Mouse (Mus musculus) CD8-positive naive resting alpha-beta T cell, adult 2 months (primary cell): ENCODE measurements around the gene Hmcn2.

ENCODE experiments used
- DNase-seq, 2 experiments: peaks; one replicate each; pipeline ENCODE4 v3.0.0; 2022; ENCODE audit warnings: low read depth in 2 of 2, low spot score in 2 of 2

The Hmcn2 gene

DNA sequence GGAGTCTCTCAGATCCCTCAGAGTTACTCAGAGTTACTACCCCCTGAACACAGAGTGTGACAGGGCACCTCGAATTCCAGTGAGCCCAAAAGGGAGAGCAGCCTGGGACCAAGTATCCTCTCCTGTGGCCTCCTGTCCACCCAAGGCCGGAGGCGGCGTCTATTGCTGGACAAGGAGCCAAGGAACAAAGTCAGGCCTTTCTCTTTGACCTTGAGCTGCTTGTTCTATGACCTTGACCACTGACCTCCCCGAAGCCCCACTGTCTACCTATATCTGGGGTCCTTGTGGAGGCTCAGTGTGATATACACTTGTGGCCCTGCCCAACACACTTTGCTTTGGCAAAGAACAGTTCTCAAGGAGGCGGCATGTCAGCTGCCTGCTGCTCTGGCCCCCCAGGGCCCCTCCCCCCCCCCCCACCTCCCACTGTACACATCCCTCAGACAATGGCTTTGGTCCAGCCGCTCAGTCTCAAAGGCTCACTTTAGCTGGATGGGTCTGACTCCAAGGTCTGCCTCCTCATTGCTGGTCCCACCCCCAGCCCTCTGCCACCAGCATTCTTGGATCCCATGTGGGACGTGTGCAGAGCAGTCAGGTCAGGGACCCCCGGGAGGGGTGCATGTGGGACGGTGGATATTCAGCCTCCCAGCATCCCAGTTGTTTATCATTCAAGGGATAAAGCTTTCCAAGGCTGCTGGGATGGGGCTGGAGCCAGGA, 162.0 kb downstream of the Hmcn2 start:
- no peak for DNase-seq

GRCm38 (mm10) chr2:31477234-31478161, 163.3 kb downstream of the Hmcn2 start:
- DNase-seq, result no peak

- DNase-seq, result peak; percentile 67 to 75
Observed at GRCm38 (mm10) chr2:31482914-31483575, 168.8 kb downstream of the Hmcn2 start.

GRCm38 (mm10) chr2:31484187-31484586, 170.0 kb downstream of the Hmcn2 start:
- DNase-seq, result peak; percentile 28 to 39

GRCm38 (mm10) chr2:31489166-31489565, 175.0 kb downstream of the Hmcn2 start:
- DNase-seq, result no peak

- no peak for DNase-seq
Observed at GRCm38 (mm10) chr2:31490556-31490955, 176.3 kb downstream of the Hmcn2 start.

GRCm38 (mm10) chr2:31492308-31492707, 178.1 kb downstream of the Hmcn2 start:
- no peak for DNase-seq

DNA sequence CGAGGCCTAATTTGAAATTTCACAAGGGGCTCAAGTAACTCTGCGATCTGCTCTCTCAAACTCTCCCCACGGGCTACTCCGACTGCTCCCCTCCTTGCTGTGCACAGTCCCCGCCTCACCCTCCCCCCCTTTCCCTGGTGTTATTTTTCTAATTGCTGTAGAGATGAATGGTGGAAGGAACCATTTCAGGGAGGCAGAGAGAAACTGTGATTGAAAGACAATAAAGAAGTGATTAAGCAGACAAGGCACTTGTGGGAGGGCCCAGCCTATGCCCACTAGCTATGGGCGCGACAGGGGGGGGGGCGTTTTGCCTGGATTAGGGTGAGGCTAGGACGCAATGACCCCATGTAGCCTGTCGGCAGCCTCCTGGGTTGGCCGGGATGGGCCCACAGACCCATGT, 179.0 kb downstream of the Hmcn2 start:
- DNase-seq, result no peak

DNA sequence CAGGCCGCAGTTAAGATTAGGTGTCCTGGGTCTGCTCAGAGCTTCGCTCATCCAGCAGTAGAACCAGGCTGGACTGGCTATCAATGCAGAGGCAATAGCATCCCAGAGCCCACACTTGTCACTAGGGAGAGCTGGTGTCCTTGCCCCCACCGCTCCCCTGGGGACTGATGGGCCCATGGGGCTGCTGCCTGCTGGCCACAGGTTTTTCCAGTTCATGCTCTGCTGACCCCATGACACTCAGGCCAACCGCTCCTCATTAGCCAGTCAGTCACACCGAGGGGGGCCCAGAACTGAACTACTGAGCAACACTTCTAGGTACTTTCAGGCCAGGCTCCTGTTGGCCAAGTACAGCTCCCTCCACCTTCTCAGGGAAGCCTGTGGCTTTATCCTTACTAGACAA, 180.1 kb downstream of the Hmcn2 start:
- no peak for DNase-seq

DNA sequence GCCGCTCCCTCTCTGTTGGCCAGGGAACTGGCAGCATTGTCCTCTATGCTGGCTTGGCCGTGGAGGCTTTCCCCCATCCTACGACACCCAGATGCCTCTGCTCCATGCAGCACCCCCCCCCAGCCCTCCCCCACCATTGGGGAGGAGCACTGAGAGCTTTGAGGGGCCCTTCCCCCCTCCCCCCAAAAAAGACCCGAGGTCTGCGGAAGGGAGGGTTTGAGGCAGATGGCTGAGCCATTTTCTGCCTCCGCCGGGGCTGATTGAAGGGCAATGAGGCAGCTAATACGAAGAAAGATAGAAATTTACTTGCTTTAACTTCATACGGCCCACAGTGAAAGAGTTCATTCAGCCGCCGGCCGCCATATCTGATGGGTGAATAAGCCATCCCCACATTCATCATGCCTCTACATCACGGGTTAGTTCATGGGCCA, 180.8 kb downstream of the Hmcn2 start:
- no peak for DNase-seq

DNA sequence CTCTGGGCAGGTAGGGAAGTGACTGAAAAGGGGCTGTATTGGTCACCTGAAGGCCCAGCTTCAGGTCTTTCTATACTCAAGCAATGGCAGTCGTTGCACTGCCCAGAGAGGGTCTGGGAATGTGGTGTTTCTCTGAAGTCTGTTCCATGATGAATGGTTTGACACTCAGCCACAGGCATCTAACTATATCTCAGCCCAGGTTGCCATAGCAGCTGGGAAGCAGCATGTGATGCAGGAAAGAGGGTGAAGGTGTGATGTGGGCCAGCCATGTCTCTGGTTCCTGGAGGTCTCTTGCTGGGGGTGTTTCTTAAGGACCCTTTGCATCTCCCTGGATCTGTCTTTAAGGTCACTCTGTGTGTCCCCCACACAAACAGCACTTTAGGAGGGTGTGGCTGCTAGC, 181.9 kb downstream of the Hmcn2 start:
- DNase-seq, result no peak

DNA sequence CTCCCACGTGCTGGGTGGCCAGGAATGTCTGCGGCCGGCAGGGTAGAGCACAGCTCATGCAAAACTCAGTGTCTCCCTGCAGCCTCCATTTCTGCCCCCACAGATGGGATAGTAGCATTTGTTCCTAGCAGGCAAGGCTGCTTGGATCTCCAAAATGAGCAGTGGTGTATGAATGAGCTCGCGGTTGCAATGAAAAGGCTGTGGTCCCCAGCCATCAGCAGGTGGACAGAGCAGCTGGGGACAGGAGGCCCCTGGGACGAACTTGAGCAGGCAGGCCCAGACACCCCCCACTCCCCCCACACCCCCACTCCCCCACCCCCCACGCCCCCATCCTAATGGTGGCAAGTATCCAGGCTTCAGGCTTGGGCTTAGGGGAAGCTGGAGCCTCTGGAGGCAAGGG, 182.9 kb downstream of the Hmcn2 start:
- no peak for DNase-seq

- DNase-seq, result no peak
Observed at GRCm38 (mm10) chr2:31497635-31498034, 183.4 kb downstream of the Hmcn2 start.

DNA sequence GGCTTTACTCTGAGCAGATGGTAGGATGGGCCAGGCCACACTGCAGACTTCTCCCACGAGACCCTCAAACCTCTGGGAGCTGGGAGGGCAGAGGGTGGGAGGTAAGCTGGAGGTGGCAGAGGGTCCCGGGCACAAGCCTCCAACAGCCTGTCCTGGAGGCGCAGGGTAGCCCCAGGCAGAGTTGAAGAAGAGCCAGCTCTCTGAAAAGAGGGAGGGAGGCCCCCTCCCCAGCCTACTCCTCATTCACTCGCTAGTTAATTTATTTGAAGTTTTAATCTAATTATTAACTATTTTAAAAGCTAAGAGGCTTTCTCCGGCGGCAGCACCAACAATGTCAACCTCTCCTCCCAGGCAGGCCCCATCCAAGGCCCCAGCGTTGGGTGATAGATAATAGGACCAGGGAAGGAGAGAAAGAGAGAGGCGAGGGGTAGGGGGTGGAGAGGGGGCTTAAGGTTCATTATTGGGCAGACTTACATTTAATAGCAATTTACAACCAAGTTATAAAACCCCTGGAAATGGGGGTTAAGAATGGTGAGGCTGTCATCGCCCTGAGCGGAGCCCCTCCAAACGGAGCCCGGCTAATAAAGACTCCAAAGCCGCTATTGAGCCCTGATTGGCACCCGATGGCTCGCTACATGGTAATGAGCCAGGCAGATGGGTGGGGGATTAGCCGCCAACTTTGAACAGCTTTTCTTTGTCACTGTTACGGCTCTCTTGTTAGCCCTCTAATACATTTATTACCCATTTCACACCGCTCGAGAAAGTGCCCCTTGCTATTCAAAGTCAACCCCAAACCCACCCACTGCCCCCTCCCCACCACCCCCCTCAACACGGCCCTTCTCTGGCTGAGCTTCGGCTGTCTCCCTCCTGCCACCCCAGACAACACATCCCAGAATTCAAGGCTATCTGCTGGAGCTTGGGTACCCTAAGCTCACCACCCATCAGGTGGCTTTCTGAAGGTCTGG, 185.4 kb downstream of the Hmcn2 start:
- DNase-seq, result no peak

DNA sequence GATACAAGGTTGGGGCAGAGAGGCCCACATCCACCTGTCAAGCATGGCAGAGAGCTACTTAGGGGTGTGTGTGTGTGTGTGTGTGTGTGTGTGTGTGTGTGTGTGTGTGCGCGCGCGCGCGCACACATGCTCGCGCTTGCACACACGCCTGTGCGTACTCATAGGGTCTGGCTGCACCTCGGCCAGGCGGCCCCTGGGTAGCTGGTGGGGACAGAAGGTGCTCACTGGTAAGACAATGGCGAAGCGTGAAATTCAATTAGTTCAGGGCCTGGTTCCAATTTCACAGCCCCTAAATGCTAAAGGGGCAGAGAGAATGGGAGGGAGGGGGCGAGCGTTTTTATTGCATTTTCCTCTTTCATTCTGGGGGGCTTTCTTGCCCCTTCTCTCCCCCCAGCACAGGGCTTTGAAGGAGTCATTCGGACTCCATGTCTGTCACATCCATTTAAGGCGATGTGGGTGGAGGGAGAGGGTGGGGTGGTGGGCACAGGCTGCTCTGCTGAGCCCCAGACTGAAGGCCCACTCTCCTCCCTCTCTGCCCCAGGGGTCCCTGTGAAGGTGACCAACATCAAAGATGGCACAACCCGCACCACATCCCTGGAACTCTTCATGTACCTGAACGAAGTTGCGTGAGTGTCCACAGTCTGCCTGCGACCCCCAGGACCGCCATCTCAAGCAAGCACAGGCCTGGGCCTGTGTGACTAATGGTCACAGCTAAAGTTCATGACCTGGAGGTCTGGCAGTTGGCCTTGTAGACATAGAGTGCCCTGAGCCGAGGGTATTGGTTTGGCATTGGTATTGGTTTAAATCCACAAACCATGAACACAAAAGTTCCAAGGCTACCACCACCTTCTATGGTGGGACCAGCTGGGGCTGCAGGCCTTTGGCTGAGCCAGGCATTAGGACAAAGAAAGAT, 186.3 kb downstream of the Hmcn2 start:
- DNase-seq, result no peak

DNA sequence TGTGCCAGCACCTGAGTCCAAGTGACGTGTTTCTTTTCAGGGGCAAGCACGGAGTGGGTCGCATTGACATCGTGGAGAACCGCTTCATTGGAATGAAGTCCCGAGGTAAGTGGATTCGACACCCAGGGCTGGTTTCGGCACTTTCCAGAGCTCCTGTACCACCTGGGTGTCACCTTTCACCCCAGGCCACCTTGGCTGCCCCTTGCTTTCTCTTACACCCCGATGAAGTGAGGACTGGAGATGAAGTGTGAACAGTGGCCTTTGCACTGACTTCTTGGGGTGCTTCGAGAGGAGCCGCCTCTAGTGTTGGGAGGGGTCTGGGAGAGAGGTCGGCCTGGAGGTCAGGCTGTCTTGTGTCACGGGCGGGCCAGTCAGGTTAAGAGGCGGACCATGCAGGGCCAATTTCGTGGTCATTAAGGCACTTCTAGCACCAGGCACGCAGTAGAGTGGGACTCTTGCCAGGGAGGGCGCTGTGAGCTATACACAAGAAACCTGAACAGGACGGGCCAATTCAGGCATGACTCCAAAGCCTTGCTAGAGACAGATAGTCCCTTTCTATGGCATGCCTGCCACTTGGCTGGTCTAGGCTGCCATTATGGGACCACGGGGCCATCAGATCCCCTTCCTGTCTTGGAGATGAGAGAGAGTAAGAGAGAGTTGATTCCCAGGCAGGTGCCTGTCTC, 187.4 kb downstream of the Hmcn2 start:
- DNase-seq, result no peak

GRCm38 (mm10) chr2:31502616-31503522, 188.7 kb downstream of the Hmcn2 start:
- no peak for DNase-seq

- no peak for DNase-seq
Observed at GRCm38 (mm10) chr2:31505472-31505871, 191.3 kb downstream of the Hmcn2 start.
